Mouse (Mus musculus) myocyte (in vitro differentiated cells): Measurements from ENCODE around the gene Tnfsf13. TPM values are rescaled to one million over a fixed set of nuclear protein-coding genes. Genes with fewer than 3 reads are reported as not detected.

ENCODE experiments used
- H3K27me3 ChIP-seq: one replicate; pipeline ENCODE4 v1.6.1; 2011; ENCODE audit not compliant: control insufficient read depth, insufficient read depth, insufficient read length
- H3K36me3 ChIP-seq: one replicate; pipeline ENCODE4 v1.6.1; 2011; ENCODE audit not compliant: control insufficient read depth, insufficient read depth
- H3K4me2 ChIP-seq: one replicate; pipeline ENCODE4 v1.6.1; 2011; ENCODE audit warnings: low read depth, control low read depth
- H3K4me3 ChIP-seq: one replicate; pipeline ENCODE4 v1.5.1; 2011; ENCODE audit warnings: mild to moderate bottlenecking, control low read depth, moderate library complexity
- H3K79me2 ChIP-seq: one replicate; pipeline ENCODE4 v1.6.1; 2011; ENCODE audit not compliant: control insufficient read depth, insufficient read depth
- H3ac ChIP-seq: one replicate; pipeline ENCODE4 v1.6.1; 2011; ENCODE audit not compliant: control insufficient read depth, insufficient read length
- MYOD1 ChIP-seq, 3 experiments: IDR thresholded peaks; one replicate each; pipeline ENCODE4 v1.6.1; 2011; ENCODE audit warnings: control low read depth in 2 of 3, low read depth in 2 of 3, mild to moderate bottlenecking in 2 of 3, moderate library complexity in 1 of 3; ENCODE audit not compliant: insufficient read length in 2 of 3, control insufficient read depth in 1 of 3
- MYOG ChIP-seq, 3 experiments: IDR thresholded peaks; one replicate each; pipeline ENCODE4 v1.6.1; 2011; ENCODE audit warnings: control low read depth in 2 of 3, low read depth in 2 of 3, mild to moderate bottlenecking in 2 of 3; ENCODE audit not compliant: insufficient read length in 2 of 3, control insufficient read depth in 1 of 3, insufficient read depth in 1 of 3
- TCF3 ChIP-seq: IDR thresholded peaks from one replicate; pipeline ENCODE4 v1.6.1; 2011; ENCODE audit warnings: low read depth, control low read depth; ENCODE audit not compliant: insufficient read length
- polyA plus RNA-seq: library from polyadenylated mRNA; unstranded; fragments of >200 nt; fragmentation: generic; extraction: Trizol; gene quantifications from one replicate; pipeline ENCODE4 v1.2.1, GENCODE M21; 2012; ENCODE audit warnings: missing spikeins

Gene Tnfsf13
- polyA plus RNA-seq, 1 experiment: 0.07 TPM

GRCm38 (mm10) chr11:69633128-69633866 is 52.3 kb downstream of the Tnfsf13 start:
- Histone ChIP-seq H3K4me2 (peak overlapping the region; percentile 95), H3K27me3 (no peaks in the 10 kb centered on the region), H3ac (peak overlapping the region; percentile 34), H3K4me3 (peak overlapping the region; percentile 58), H3K36me3 (no peaks in the 10 kb centered on the region), H3K79me2 (peaks cover 47% of the 10 kb centered on the region)
- peak in 1 of 3 experiments; percentile 38 for TF ChIP-seq MYOD1 (IDR thresholded peaks at IDR 0.05; ENCODE audit: control insufficient read depth in 1 of 3, insufficient read length in 2 of 3, low read depth in 2 of 3)
- TF ChIP-seq MYOG (IDR thresholded peaks at IDR 0.05; ENCODE audit: control insufficient read depth in 1 of 3, insufficient read depth in 1 of 3, insufficient read length in 2 of 3, low read depth in 2 of 3): peak in 1 of 3 experiments; percentile 12
- TF ChIP-seq TCF3: no peak

Other genes with a start within 250 kb of the Tnfsf13 start
- gene Dnah2, start 136.7 kb downstream of the Tnfsf13 start, polyA plus RNA-seq: 0.24 TPM
- gene Efnb3, start 125.6 kb downstream of the Tnfsf13 start, polyA plus RNA-seq: 0.36 TPM
- gene Wrap53, start 105.5 kb downstream of the Tnfsf13 start, polyA plus RNA-seq: 9.1 TPM
- 119 TPM for gene Trp53, start 105.4 kb downstream of the Tnfsf13 start, polyA plus RNA-seq
- gene Atp1b2, start 79.8 kb downstream of the Tnfsf13 start, polyA plus RNA-seq: 6.6 TPM
- gene Shbg, start 67.9 kb downstream of the Tnfsf13 start, polyA plus RNA-seq: 0.05 TPM
- gene Sat2, start 63.8 kb downstream of the Tnfsf13 start, polyA plus RNA-seq: 3.6 TPM
- gene Fxr2, start 52.8 kb downstream of the Tnfsf13 start, polyA plus RNA-seq: 104 TPM
- 0.07 TPM for gene Sox15, start 30.5 kb downstream of the Tnfsf13 start, polyA plus RNA-seq
- gene Mpdu1, start 23.1 kb downstream of the Tnfsf13 start, polyA plus RNA-seq: 39.1 TPM
- 0.96 TPM for gene Cd68, start 19.6 kb downstream of the Tnfsf13 start, polyA plus RNA-seq
- 553 TPM for gene Eif4a1, start 13.4 kb downstream of the Tnfsf13 start, polyA plus RNA-seq
- gene Senp3, start 3.7 kb downstream of the Tnfsf13 start, polyA plus RNA-seq: 70.5 TPM
- 5.5 TPM for gene Tnfsf12, start 10.1 kb upstream of the Tnfsf13 start, polyA plus RNA-seq
- 1.6 TPM for gene Tnfsfm13, start 10.3 kb upstream of the Tnfsf13 start, polyA plus RNA-seq
- gene Polr2a, start 72.9 kb upstream of the Tnfsf13 start, polyA plus RNA-seq: 69.5 TPM
- 0.26 TPM for gene Slc35g3, start 76.2 kb upstream of the Tnfsf13 start, polyA plus RNA-seq
- 9.4 TPM for gene Zbtb4, start 80.1 kb upstream of the Tnfsf13 start, polyA plus RNA-seq
- 95.3 TPM for gene Chrnb1, start 110.2 kb upstream of the Tnfsf13 start, polyA plus RNA-seq
- 17.5 TPM for gene Fgf11, start 116.1 kb upstream of the Tnfsf13 start, polyA plus RNA-seq
- 0.61 TPM for gene Tmem102, start 119.8 kb upstream of the Tnfsf13 start, polyA plus RNA-seq
- 0.02 TPM for gene Gm39566, start 129.5 kb upstream of the Tnfsf13 start, polyA plus RNA-seq
- gene Spem2, start 132.7 kb upstream of the Tnfsf13 start, polyA plus RNA-seq: not detected
- 0.05 TPM for gene Spem1, start 136.4 kb upstream of the Tnfsf13 start, polyA plus RNA-seq
- 12.8 TPM for gene Nlgn2, start 152.0 kb upstream of the Tnfsf13 start, polyA plus RNA-seq
- 259 TPM for gene Tmem256, start 152.7 kb upstream of the Tnfsf13 start, polyA plus RNA-seq
- gene Plscr3, start 160.6 kb upstream of the Tnfsf13 start, polyA plus RNA-seq: 91.9 TPM
- not detected for gene Tnk1, start 172.9 kb upstream of the Tnfsf13 start, polyA plus RNA-seq
- not detected for gene Tmem95, start 192.2 kb upstream of the Tnfsf13 start, polyA plus RNA-seq
- gene Kctd11, start 195.6 kb upstream of the Tnfsf13 start, polyA plus RNA-seq: 24.5 TPM
- 1.4 TPM for gene Acap1, start 209.8 kb upstream of the Tnfsf13 start, polyA plus RNA-seq
- gene 2810408A11Rik, start 215.2 kb upstream of the Tnfsf13 start, polyA plus RNA-seq: 3.0 TPM
- gene Neurl4, start 215.3 kb upstream of the Tnfsf13 start, polyA plus RNA-seq: 42.2 TPM
- gene Gps2, start 228.1 kb upstream of the Tnfsf13 start, polyA plus RNA-seq: 38.0 TPM
- gene Eif5a, start 236.2 kb upstream of the Tnfsf13 start, polyA plus RNA-seq: 1,243 TPM